Mouse (Mus musculus): ENCODE results near the gene Ubr1.

GRCm38 (mm10) chr2:120835167-120835566 is 135.3 kb downstream of the Ubr1 start:
- TF ChIP-seq CTCF (IDR thresholded peaks at IDR 0.05; ENCODE audit: low read depth) (no peak), EP300 (IDR thresholded peaks at IDR 0.05; ENCODE audit: low read depth) (no peak)

All from liver, embryonic 14.5 days (tissue).